Mouse (Mus musculus): ENCODE results near the gene Hspa5. TPM values are rescaled to one million over a fixed set of nuclear protein-coding genes. Genes with fewer than 3 reads are reported as not detected.
"Not testable (repeated sequence)": the region's sequence is repeated elsewhere in the genome, so short reads cannot be mapped to it uniquely, and the experiment has no call there.

Gene Hspa5
- total RNA-seq, 1 experiment from 2014 or later = 552 TPM

GRCm38 (mm10) chr2:34808057-34808456, 36.3 kb downstream of the Hspa5 start:
- DNase-seq = no peak

- no peak for DNase-seq
These were observed 37.8 kb downstream of the Hspa5 start for GRCm38 (mm10) chr2:34809568-34809967.

GRCm38 (mm10) chr2:34810775-34811174, 39.0 kb downstream of the Hspa5 start:
- no peak for DNase-seq

GRCm38 (mm10) chr2:34812706-34813105, 40.9 kb downstream of the Hspa5 start:
- no peak for DNase-seq

GRCm38 (mm10) chr2:34815893-34816292, 44.1 kb downstream of the Hspa5 start:
- DNase-seq = not testable (repeated sequence)

GRCm38 (mm10) chr2:34818492-34818891, 46.7 kb downstream of the Hspa5 start:
- DNase-seq = no peak

- peak; percentile 96 for DNase-seq
These were observed 54.2 kb downstream of the Hspa5 start, which contains the start of gene Fbxw2 for GRCm38 (mm10) chr2:34825827-34826459. Fbxw2 (minus strand) TSS chr2:34826311.

- peak; percentile 12 for DNase-seq
These were observed 54.9 kb downstream of the Hspa5 start for GRCm38 (mm10) chr2:34826460-34827231.

Other genes with a start within 250 kb of the Hspa5 start
- gene Gapvd1, start 16.7 kb upstream of the Hspa5 start, total RNA-seq (2021) = 55.5 and 58.2 TPM in 2 replicates
- 24.8 and 29.7 TPM in 2 replicates for gene Rabepk, start 27.9 kb downstream of the Hspa5 start, total RNA-seq (2021)
- gene Fbxw2, start 54.3 kb downstream of the Hspa5 start, total RNA-seq (2021) = 67.5 and 75.5 TPM in 2 replicates
- not detected in 2 replicates for gene Gm34653, start 61.0 kb downstream of the Hspa5 start, total RNA-seq (2021)
- gene Cutal, start 102.4 kb downstream of the Hspa5 start, total RNA-seq (2021) = 0.38 and 6.5 TPM in 2 replicates
- gene Psmd5, start 103.0 kb downstream of the Hspa5 start, total RNA-seq (2021) = 32.2 and 39.5 TPM in 2 replicates
- gene Phf19, start 142.1 kb downstream of the Hspa5 start, total RNA-seq (2021) = 4.3 and 5.0 TPM in 2 replicates
- 4.2 and 7.1 TPM in 2 replicates for gene Traf1, start 189.8 kb downstream of the Hspa5 start, total RNA-seq (2021)